Mouse (Mus musculus) heart, embryonic 13.5 days (tissue): ENCODE results near the gene Tcf20. TPM values are rescaled to one million over a fixed set of nuclear protein-coding genes. Genes with fewer than 3 reads are reported as not detected.
"Not testable (repeated sequence)": the region's sequence is repeated elsewhere in the genome, so short reads cannot be mapped to it uniquely, and the experiment has no call there.

Source experiments
- ATAC-seq: fragments of 200-750 bp; cut with Nextera tagmentation; 2 replicates; pipeline ENCODE4 v1.8.0; 2017; ENCODE audit warnings: moderate TSS enrichment; ENCODE audit not compliant: insufficient number of reproducible peaks, low FRiP score, low TSS enrichment; ENCODE audit errors: extremely low read depth
- H3K27ac ChIP-seq: fragments of 300-500 bp; sonication (generic); replicated peaks from 2 replicates; pipeline ENCODE4 v1.5.1; 2015; ENCODE audit warnings: moderate library complexity, mild to moderate bottlenecking, inconsistent platforms
- H3K27me3 ChIP-seq: fragments of 300-500 bp; sonication (generic); replicated peaks from 2 replicates; pipeline ENCODE4 v1.6.1; 2015; ENCODE audit warnings: mild to moderate bottlenecking, inconsistent platforms
- H3K36me3 ChIP-seq: fragments of 300-500 bp; sonication (generic); 2 replicates; pipeline ENCODE4 v1.6.1; 2015; ENCODE audit warnings: mild to moderate bottlenecking, inconsistent platforms
- H3K4me1 ChIP-seq: fragments of 300-500 bp; sonication (generic); 2 replicates; pipeline ENCODE4 v1.6.1; 2015; ENCODE audit warnings: inconsistent platforms
- H3K4me2 ChIP-seq: fragments of 300-500 bp; sonication (generic); 2 replicates; pipeline ENCODE4 v1.6.1; 2015; ENCODE audit warnings: inconsistent platforms, mild to moderate bottlenecking, moderate library complexity
- H3K4me3 ChIP-seq: fragments of 300-500 bp; sonication (generic); 2 replicates; pipeline ENCODE4 v1.5.1; 2015; ENCODE audit warnings: moderate library complexity, mild to moderate bottlenecking, inconsistent platforms
- H3K9ac ChIP-seq: fragments of 300-500 bp; sonication (generic); 2 replicates; pipeline ENCODE4 v1.6.1; 2015; ENCODE audit warnings: inconsistent platforms, mild to moderate bottlenecking, moderate library complexity
- H3K9me3 ChIP-seq: fragments of 300-500 bp; sonication (generic); 2 replicates; pipeline ENCODE4 v1.6.1; 2016; ENCODE audit warnings: inconsistent platforms
- WGBS: fragments of 180-500 bp; shearing (Covaris S2); methylation state at CpG from one replicate; pipeline ENCODE4 v1.1.7; 2015; ENCODE audit warnings: mixed read lengths; 5-methylcytosine and 5-hydroxymethylcytosine counted together
- polyA plus RNA-seq: library from polyadenylated mRNA; unstranded; fragments of >200 nt; fragmentation: Nextera tagmentation; extraction: Ambion mirVana; gene quantifications from 2 replicates; pipeline ENCODE4 v1.2.1, GENCODE M21; 2015

The Tcf20 gene
- polyA plus RNA-seq, 1 experiment from 2014 or later, result 4.6 TPM

DNA sequence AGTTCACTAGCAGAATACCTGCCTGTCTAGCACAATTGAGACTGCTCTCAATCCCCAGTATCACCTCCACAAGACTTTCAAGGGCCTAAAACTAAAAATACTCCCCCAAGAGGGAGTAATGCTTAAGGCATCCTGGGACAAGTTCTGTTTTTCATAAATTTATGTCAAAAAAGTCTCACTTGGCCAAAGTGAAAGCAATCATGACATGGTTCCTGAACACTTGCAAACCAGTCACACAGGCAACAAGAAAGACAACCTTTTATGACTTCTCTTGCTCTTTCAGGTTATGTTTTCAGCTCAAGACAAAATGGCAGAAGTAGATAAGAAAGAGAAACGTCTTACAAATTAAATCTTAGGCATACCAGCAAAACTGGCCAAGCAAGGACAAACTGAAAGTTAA, 91.3 kb downstream of the Tcf20 start:
- Histone ChIP-seq H3K4me1 (peaks cover 49% of the 10 kb centered on the region), H3K4me3 (no peak overlapping the region), H3K4me2 (no peak overlapping the region), H3K27ac (no peak overlapping the region), H3K36me3 (no peaks in the 10 kb centered on the region), H3K9me3 (no peaks in the 10 kb centered on the region), H3K27me3 (no peaks in the 10 kb centered on the region), H3K9ac (no peak overlapping the region)
- WGBS, result 39% methylated on average over 1 of the region's 1 CpGs
- no peak for ATAC-seq

DNA sequence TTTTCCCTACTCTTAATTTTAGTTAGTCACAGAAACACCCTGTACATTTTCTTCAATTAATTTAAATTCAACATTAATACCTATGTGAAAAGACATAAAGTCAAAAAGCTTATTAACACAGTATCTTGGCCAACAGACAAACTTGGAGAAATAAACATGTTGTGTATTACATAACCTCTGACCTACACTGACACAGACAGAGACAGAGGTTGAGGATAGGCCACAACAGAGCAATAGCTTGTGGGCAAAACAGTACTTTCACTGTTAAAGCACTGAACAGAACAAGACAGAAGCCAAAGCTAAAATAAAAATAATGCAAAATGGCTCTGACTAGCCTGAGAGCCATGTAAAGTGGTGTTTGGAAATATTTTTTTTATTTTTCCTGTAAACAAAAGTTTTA, 97.2 kb downstream of the Tcf20 start:
- no peak overlapping the region for H3K9ac ChIP-seq
- H3K27ac ChIP-seq, result no peak overlapping the region
- no peaks in the 10 kb centered on the region for H3K9me3 ChIP-seq
- peaks cover 14% of the 10 kb centered on the region for H3K4me1 ChIP-seq
- no peaks in the 10 kb centered on the region for H3K27me3 ChIP-seq
- H3K4me2 ChIP-seq, result no peak overlapping the region
- ATAC-seq, result no peak
- H3K36me3 ChIP-seq, result no peaks in the 10 kb centered on the region
- H3K4me3 ChIP-seq, result no peak overlapping the region

GRCm38 (mm10) chr15:82889426-82889825, 98.2 kb downstream of the Tcf20 start:
- H3K36me3 ChIP-seq, result no peaks in the 10 kb centered on the region
- no peak overlapping the region for H3K4me2 ChIP-seq
- ATAC-seq, result no peak
- no peak overlapping the region for H3K9ac ChIP-seq
- peaks cover 14% of the 10 kb centered on the region for H3K4me1 ChIP-seq
- no peaks in the 10 kb centered on the region for H3K27me3 ChIP-seq
- no peaks in the 10 kb centered on the region for H3K9me3 ChIP-seq
- H3K27ac ChIP-seq, result no peak overlapping the region
- H3K4me3 ChIP-seq, result no peak overlapping the region
- WGBS, result 50% methylated on average over 1 of the region's 1 CpGs

DNA sequence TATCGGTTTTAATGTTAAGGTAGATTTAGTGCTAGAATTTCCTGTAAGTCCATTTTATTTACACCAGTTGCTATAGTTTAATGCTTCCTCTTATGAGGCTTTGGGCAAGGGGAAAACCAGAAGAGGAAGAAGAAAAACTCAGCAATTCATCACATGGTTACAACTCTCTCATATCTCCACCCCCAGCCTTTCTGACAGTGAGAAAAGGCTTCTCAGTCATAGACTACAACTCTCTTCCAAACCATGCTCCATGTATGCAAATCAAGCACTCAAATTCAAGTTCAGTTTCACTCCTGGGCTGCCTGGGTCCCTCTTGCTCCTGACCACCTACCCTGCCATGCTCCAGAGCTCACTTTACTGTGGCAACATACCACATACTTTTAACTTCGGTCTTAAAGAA, 99.2 kb downstream of the Tcf20 start:
- WGBS, result 81% methylated on average over 2 of the region's 2 CpGs
- no peaks in the 10 kb centered on the region for H3K27me3 ChIP-seq

GRCm38 (mm10) chr15:82877309-82877708, 110.4 kb downstream of the Tcf20 start:
- H3K4me2 ChIP-seq, result no peak overlapping the region
- no peak overlapping the region for H3K4me3 ChIP-seq
- H3K9me3 ChIP-seq, result no peaks in the 10 kb centered on the region
- no peaks in the 10 kb centered on the region for H3K27me3 ChIP-seq
- peaks cover 39% of the 10 kb centered on the region for H3K4me1 ChIP-seq
- no peak for ATAC-seq
- no peaks in the 10 kb centered on the region for H3K36me3 ChIP-seq
- H3K9ac ChIP-seq, result no peak overlapping the region
- H3K27ac ChIP-seq, result 0 out of 2 replicates have a peak overlapping the region, but pooled peaks have one; percentile 1

More for the DNA sequence above, 99.2 kb downstream of the Tcf20 start:
- no peaks in the 10 kb centered on the region for H3K9me3 ChIP-seq
- no peak overlapping the region for H3K4me3 ChIP-seq
- no peaks in the 10 kb centered on the region for H3K36me3 ChIP-seq
- no peak overlapping the region for H3K9ac ChIP-seq
- no peak overlapping the region; the same call in 1 of the 2 replicates for H3K27ac ChIP-seq
- peaks cover 14% of the 10 kb centered on the region for H3K4me1 ChIP-seq
- ATAC-seq, result no peak
- no peak overlapping the region for H3K4me2 ChIP-seq

DNA sequence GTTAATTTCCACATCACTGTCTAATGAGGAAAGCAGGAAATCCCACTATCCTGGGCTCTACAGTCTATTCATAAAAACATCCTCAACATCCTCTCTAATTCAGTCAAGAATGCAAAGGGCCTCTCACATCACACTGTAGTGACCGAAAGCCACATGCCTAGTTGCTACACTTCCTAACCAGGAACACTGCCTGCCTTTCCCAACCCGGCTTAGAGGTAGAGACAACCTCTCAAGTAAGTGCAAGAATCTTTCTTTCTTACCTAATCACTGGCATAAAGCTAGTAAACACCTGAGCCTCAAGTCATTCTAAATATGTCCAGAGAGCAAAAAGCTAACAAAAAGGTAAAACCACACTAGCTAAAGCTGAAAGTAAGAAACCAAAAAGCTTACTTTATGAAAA, 110.8 kb downstream of the Tcf20 start:
- Histone ChIP-seq H3K27ac (0 out of 2 replicates have a peak overlapping the region, but pooled peaks have one; percentile 1), H3K9me3 (no peaks in the 10 kb centered on the region), H3K4me1 (peaks cover 36% of the 10 kb centered on the region), H3K4me3 (no peak overlapping the region), H3K9ac (no peak overlapping the region), H3K27me3 (no peaks in the 10 kb centered on the region), H3K4me2 (no peak overlapping the region), H3K36me3 (no peaks in the 10 kb centered on the region)
- no peak for ATAC-seq
- 67% methylated on average over 2 of the region's 2 CpGs for WGBS

- Histone ChIP-seq H3K4me2 (no peak overlapping the region), H3K4me1 (peaks cover 38% of the 10 kb centered on the region), H3K9ac (no peak overlapping the region), H3K27me3 (no peaks in the 10 kb centered on the region), H3K27ac (no peak overlapping the region), H3K36me3 (no peaks in the 10 kb centered on the region), H3K4me3 (no peak overlapping the region), H3K9me3 (no peaks in the 10 kb centered on the region)
- WGBS, result 97% methylated on average over 1 of the region's 1 CpGs
- no peak for ATAC-seq
Observed at GRCm38 (mm10) chr15:82872037-82872436, 115.6 kb downstream of the Tcf20 start.

- peaks cover 16% of the 10 kb centered on the region for H3K4me1 ChIP-seq
- H3K36me3 ChIP-seq, ATAC-seq, H3K27me3 ChIP-seq, H3K4me3 ChIP-seq, H3K4me2 ChIP-seq, H3K9me3 ChIP-seq, H3K9ac ChIP-seq, H3K27ac ChIP-seq: not testable (repeated sequence)
- WGBS, result 90% methylated on average over 3 of the region's 3 CpGs
Observed at GRCm38 (mm10) chr15:82866286-82866685, 121.4 kb downstream of the Tcf20 start.

DNA sequence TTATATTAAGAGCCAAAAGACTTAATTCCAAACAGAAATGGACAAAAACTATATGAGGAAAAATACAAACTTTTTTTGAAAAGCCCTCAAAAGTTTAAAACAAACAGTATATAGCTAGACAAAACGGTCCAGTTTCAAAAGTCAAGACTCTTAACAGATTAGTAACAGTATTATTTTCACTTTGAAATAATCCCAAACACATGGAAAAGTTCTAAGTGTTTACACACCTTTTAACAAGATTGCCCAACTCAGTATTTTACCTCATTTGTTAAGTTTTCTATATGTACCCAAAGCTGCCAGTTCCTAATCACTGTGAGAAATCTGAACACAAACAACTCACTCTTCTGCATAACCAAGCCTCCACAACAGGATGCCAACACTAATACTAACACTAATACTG, 124.0 kb downstream of the Tcf20 start:
- H3K27ac ChIP-seq, result no peak overlapping the region
- no peak overlapping the region for H3K4me3 ChIP-seq
- peaks cover 5% of the 10 kb centered on the region for H3K4me1 ChIP-seq
- H3K4me2 ChIP-seq, result no peak overlapping the region
- 88% methylated on average over 1 of the region's 1 CpGs for WGBS
- ATAC-seq, result no peak
- H3K36me3 ChIP-seq, result 0 out of 2 replicates have a peak, but pooled peaks cover 4% of the 10 kb centered on the region
- no peaks in the 10 kb centered on the region for H3K27me3 ChIP-seq
- peaks cover 6% of the 10 kb centered on the region; the same call in 1 of the 2 replicates for H3K9me3 ChIP-seq
- H3K9ac ChIP-seq, result no peak overlapping the region

DNA sequence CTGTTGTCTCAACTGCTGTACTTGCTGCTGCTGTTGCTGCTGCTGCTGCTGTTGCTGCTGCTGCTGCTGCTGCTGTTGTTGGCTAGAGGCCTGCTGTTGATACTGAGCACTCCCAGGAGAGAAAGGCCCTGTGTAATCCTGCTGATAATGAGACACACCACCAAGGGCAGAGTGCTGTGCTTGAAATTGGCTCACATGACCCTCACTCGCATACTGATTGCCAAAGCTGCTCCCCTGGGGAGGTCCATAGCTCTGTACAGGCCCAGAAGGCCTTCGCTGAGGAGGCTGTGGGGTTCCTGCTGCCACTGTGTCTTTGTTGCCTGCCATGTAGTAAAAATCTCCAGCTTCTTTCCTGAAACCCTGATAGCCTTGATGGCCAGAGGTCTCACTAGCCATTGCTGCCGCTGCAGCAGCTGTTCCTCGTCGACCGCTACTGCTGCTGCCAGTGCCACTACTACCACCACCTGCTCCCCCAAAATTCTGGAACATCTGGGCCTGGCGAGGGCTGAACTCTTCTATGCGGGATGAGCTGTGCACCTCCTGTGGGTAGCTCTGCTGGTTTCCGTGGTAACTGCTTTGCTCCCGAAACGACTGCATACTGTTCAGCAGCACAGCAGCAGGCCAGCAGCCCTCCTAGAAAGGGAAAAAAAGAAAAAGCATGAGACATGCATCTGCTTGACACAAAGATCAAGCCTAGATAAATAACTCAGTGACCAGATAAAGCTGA, 130.9 kb downstream of the Tcf20 start:
- Histone ChIP-seq H3K36me3 (peaks cover 53% of the 10 kb centered on the region), H3K9ac (peak overlapping the region; percentile 11), H3K4me2 (no peak overlapping the region), H3K9me3 (no peaks in the 10 kb centered on the region), H3K27me3 (no peaks in the 10 kb centered on the region), H3K4me1 (peaks cover 13% of the 10 kb centered on the region), H3K4me3 (no peak overlapping the region), H3K27ac (peak overlapping the region; percentile 50)
- WGBS, result 53% methylated on average over 11 of the region's 11 CpGs
- ATAC-seq, result no peak

GRCm38 (mm10) chr15:82856065-82856464, 131.6 kb downstream of the Tcf20 start:
- Histone ChIP-seq H3K4me3 (no peak overlapping the region), H3K27me3 (no peaks in the 10 kb centered on the region), H3K4me2 (no peak overlapping the region), H3K36me3 (peaks cover 60% of the 10 kb centered on the region), H3K9me3 (no peaks in the 10 kb centered on the region), H3K4me1 (peaks cover 13% of the 10 kb centered on the region), H3K9ac (no peak overlapping the region), H3K27ac (0 out of 2 replicates have a peak overlapping the region, but pooled peaks have one; percentile 50)
- ATAC-seq, result no peak
- WGBS, result 90% methylated on average over 2 of the region's 2 CpGs

DNA sequence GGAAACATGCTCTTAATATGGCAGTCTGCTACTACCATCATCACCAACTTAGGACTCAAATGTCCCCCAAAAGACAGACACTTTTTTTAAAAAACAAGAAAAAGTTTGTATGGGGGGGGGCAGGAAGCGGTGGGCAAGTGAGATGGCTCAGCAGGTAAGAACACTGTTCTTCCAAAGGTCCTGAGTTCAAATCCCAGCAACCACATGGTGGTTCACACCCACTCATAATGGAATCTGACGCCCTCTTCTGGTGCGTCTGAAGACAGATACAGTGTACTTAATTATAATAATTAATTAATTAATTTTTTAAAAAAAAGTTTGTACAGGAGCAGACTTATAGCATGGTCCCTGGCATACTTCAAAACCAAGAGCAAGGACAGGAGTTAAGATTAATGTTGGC, 148.5 kb downstream of the Tcf20 start:
- Histone ChIP-seq H3K4me2 (no peak overlapping the region), H3K9me3 (no peaks in the 10 kb centered on the region), H3K4me1 (no peaks in the 10 kb centered on the region), H3K4me3 (no peak overlapping the region), H3K27me3 (no peaks in the 10 kb centered on the region), H3K9ac (no peak overlapping the region), H3K36me3 (peaks cover 12% of the 10 kb centered on the region; the same call in 1 of the 2 replicates), H3K27ac (no peak overlapping the region)
- 91% methylated on average over 3 of the region's 3 CpGs for WGBS
- no peak for ATAC-seq
